Mouse (Mus musculus): ENCODE data around the gene Fbxl13. TPM values are rescaled to one million over a fixed set of nuclear protein-coding genes. Genes with fewer than 3 reads are reported as not detected.
A peak's percentile ranks its signal among the peaks of the same experiment; 100 is the strongest.
"Not testable (repeated sequence)": the region's sequence is repeated elsewhere in the genome, so short reads cannot be mapped to it uniquely, and the experiment has no call there.

The Fbxl13 gene
- polyA plus RNA-seq, 1 experiment from 2014 or later: 0.12 TPM

DNA sequence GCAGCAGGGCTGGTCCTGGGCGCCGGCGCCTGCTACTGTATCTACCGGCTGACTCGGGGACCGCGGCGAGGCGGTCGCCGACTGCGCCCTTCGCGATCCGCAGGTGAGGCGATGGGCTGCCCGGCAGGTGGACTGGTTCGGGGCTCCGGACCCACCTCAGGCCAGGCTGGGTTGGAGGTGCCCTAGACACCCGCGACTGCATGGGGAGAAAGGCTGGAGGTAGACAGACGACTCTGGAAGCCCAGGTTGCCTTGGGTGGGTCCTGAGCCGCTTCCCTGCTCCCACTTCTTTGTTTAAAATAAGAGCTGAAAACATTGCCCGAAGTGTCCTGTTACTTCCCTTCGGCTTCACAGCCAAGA, 678 bp upstream of the Fbxl13 start:
- Histone ChIP-seq H3K4me1 (ENCODE audit: control insufficient read depth, insufficient read depth, low read length) (no peaks in the 10 kb centered on the region), H3K4me3 (ENCODE audit: low read depth, low read length) (peak overlapping the region; percentile 79), H3K27me3 (ENCODE audit: control insufficient read depth, insufficient read depth, low read length) (no peaks in the 10 kb centered on the region), H3K4me2 (ENCODE audit: low read depth, severe bottlenecking) (peak overlapping the region; percentile 65), H3K9ac (ENCODE audit: low read length) (peak overlapping the region; percentile 82), H3K9me3 (ENCODE audit: control insufficient read depth, low read length) (no peaks in the 10 kb centered on the region), H3K36me3 (ENCODE audit: control insufficient read depth, insufficient read depth, low read length) (peaks cover 12% of the 10 kb centered on the region; the same call in 1 of the 2 replicates), H3K27ac (replicated peaks; ENCODE audit: low read depth, low read length) (peak overlapping the region; percentile 83)
- no peak; the same call in 1 of the 2 replicates for ATAC-seq (ENCODE audit: insufficient number of reproducible peaks, low FRiP score, low TSS enrichment, low read depth)
- WGBS: under 1% methylated on average over 25 of the region's 25 CpGs
- DNase-seq (ENCODE audit: low spot score): no peak

DNA sequence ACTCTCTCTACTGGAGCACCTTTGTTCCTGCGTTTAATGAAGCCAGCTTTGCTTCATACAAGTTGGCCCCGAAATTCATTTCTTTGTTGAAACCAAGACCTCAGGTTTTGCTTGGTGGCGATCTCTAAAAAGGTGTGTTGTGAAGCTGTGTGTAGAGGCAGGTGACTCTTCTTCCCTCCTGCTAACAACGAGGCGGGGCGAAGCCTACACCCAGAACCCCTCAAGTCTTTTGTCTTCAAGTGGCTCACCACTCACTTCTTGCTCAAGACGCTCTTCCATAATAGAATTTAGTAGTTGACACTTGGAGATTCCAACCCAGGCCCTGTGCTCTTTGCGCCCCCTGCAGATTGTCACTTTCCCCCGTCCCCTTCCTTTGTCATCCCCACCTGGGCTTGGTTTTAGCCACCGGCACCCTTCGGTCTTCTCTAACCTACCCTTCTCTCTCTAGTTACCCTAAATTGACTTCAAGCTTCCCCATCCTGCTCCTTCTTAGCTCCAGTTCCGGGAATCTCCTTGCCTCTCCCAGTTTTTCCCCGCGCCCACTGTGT, 469 bp downstream of the Fbxl13 start:
- Histone ChIP-seq H3K9ac (ENCODE audit: low read length) (no peak overlapping the region), H3K9me3 (ENCODE audit: control insufficient read depth, low read length) (no peaks in the 10 kb centered on the region), H3K4me1 (ENCODE audit: control insufficient read depth, insufficient read depth, low read length) (no peaks in the 10 kb centered on the region), H3K4me2 (ENCODE audit: low read depth, severe bottlenecking) (peak overlapping the region; percentile 38), H3K36me3 (ENCODE audit: control insufficient read depth, insufficient read depth, low read length) (peaks cover 6% of the 10 kb centered on the region; the same call in 1 of the 2 replicates), H3K27me3 (ENCODE audit: control insufficient read depth, insufficient read depth, low read length) (no peaks in the 10 kb centered on the region), H3K27ac (replicated peaks; ENCODE audit: low read depth, low read length) (no peak overlapping the region), H3K4me3 (ENCODE audit: low read depth, low read length) (peak overlapping the region; percentile 79; the same call in 1 of the 2 replicates)
- 10% methylated on average over 14 of the region's 14 CpGs for WGBS
- no peak for DNase-seq (ENCODE audit: low spot score)
- ATAC-seq (ENCODE audit: insufficient number of reproducible peaks, low FRiP score, low TSS enrichment, low read depth): no peak; the same call in none of the 2 replicates

DNA sequence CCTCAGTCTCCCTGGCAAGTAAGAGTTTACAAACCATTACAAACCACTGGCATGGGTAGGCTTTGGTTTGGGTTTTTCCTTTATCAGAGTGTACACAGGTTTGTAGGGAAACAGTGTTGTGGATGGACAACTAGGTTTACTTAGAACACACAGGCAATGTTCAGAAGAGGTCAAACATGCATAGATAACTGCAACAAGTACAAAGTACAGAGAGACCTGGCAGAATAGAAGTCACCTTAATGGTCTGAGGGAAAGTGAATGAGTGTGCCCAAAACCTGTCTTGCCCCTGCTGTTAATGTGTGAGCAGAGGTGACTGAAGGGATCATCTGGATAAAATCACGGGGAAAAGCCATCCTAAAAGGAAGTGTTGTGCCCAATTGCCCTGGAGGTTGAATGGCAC, 1.8 kb downstream of the Fbxl13 start:
- H3K27me3 ChIP-seq (ENCODE audit: control insufficient read depth, insufficient read depth, low read length): no peaks in the 10 kb centered on the region
- WGBS: 42% methylated on average over 1 of the region's 1 CpGs
- H3K36me3 ChIP-seq (ENCODE audit: control insufficient read depth, insufficient read depth, low read length): peaks cover under 1% of the 10 kb centered on the region; the same call in 1 of the 2 replicates
- H3K4me1 ChIP-seq (ENCODE audit: control insufficient read depth, insufficient read depth, low read length): no peaks in the 10 kb centered on the region
- no peak overlapping the region for H3K4me3 ChIP-seq (ENCODE audit: low read depth, low read length)
- no peak overlapping the region for H3K9ac ChIP-seq (ENCODE audit: low read length)
- DNase-seq (ENCODE audit: low spot score) (no peak), ATAC-seq (ENCODE audit: insufficient number of reproducible peaks, low FRiP score, low TSS enrichment, low read depth) (no peak)
- no peaks in the 10 kb centered on the region for H3K9me3 ChIP-seq (ENCODE audit: control insufficient read depth, low read length)
- no peak overlapping the region for H3K4me2 ChIP-seq (ENCODE audit: low read depth, severe bottlenecking)
- no peak overlapping the region for H3K27ac ChIP-seq (replicated peaks; ENCODE audit: low read depth, low read length)

DNA sequence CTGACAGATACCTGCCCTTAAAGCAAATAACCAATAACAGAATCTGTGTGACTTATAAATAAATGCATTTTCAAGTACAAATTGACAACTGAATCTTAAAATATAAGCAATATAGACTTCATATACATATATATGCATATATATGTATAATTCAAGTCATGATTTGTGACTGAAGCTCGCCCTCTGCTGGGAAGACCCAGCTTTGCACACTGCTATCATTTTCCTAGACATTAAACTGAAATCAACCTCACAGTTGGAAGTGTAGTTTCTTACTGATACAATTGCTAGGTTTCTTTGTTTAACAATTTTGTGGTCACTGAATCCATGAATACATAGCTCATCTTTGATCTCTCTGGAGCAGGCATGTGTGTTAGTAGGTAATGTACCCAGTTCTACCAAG, 4.5 kb downstream of the Fbxl13 start:
- Histone ChIP-seq H3K36me3 (ENCODE audit: control insufficient read depth, insufficient read depth, low read length) (no peaks in the 10 kb centered on the region), H3K4me1 (ENCODE audit: control insufficient read depth, insufficient read depth, low read length) (no peaks in the 10 kb centered on the region), H3K9ac (ENCODE audit: low read length) (no peak overlapping the region), H3K27ac (replicated peaks; ENCODE audit: low read depth, low read length) (no peak overlapping the region), H3K9me3 (ENCODE audit: control insufficient read depth, low read length) (no peaks in the 10 kb centered on the region), H3K4me3 (ENCODE audit: low read depth, low read length) (no peak overlapping the region), H3K27me3 (ENCODE audit: control insufficient read depth, insufficient read depth, low read length) (no peaks in the 10 kb centered on the region), H3K4me2 (ENCODE audit: low read depth, severe bottlenecking) (no peak overlapping the region)
- ATAC-seq (ENCODE audit: insufficient number of reproducible peaks, low FRiP score, low TSS enrichment, low read depth) (no peak), DNase-seq (ENCODE audit: low spot score) (peak; percentile 62)
- 3% methylated on average over 1 of the region's 1 CpGs for WGBS

DNA sequence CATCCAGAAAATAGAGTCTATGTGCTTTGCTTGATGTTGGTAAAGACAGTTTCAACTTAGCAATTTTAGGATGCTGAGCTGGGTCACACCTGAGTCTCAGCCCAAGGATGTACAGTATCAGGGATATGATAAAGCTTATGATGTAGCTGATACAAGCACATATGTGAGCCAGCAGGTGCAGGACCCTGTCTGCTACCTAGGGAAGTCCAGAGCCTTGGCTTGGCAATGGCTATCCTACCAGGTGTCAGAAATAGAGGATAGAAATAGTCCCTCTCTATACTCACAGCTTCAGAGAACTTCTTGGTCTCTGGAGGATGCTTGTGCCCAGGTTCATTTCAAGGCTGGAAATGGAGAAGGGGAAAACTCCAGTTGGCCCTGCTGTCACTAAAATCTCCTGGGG, 19.5 kb downstream of the Fbxl13 start:
- Histone ChIP-seq H3K4me2 (ENCODE audit: low read depth, severe bottlenecking) (no peak overlapping the region), H3K27me3 (ENCODE audit: control insufficient read depth, insufficient read depth, low read length) (no peaks in the 10 kb centered on the region), H3K27ac (replicated peaks; ENCODE audit: low read depth, low read length) (no peak overlapping the region), H3K36me3 (ENCODE audit: control insufficient read depth, insufficient read depth, low read length) (no peaks in the 10 kb centered on the region), H3K4me3 (ENCODE audit: low read depth, low read length) (no peak overlapping the region), H3K9me3 (ENCODE audit: control insufficient read depth, low read length) (no peaks in the 10 kb centered on the region), H3K9ac (ENCODE audit: low read length) (no peak overlapping the region), H3K4me1 (ENCODE audit: control insufficient read depth, insufficient read depth, low read length) (no peaks in the 10 kb centered on the region)
- ATAC-seq (ENCODE audit: insufficient number of reproducible peaks, low FRiP score, low TSS enrichment, low read depth) (no peak), DNase-seq (ENCODE audit: low spot score) (no peak)

DNA sequence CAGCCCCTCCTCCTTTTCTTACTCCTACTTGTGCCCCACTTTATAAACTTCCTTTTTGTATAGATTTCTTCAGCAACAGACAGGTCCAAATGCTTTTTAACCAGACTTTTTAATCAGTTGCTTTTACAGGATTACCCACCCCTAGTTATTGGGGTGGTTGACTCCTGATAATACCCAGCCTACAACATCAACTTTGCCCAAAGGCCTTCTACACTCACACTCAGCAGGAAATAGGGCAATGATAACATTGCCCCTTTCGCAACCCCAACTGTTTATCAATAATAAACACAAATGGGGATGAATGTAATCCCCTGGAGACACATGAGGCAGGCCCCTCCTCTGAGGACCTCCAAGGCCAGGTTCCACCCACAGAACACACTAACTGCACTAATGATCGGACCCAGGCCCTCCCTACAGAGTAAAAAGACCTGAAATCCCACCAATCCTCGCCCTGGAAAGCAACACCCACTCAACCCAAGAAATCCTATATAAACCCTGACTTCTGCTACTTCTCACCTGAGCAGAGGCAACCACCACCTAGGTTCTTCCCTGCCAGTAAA, 28.9 kb downstream of the Fbxl13 start:
- H3K9ac ChIP-seq (ENCODE audit: low read length): no peak overlapping the region
- DNase-seq (ENCODE audit: low spot score) (no peak), ATAC-seq (ENCODE audit: insufficient number of reproducible peaks, low FRiP score, low TSS enrichment, low read depth) (no peak)
- H3K4me1 ChIP-seq (ENCODE audit: control insufficient read depth, insufficient read depth, low read length): no peaks in the 10 kb centered on the region
- no peaks in the 10 kb centered on the region for H3K27me3 ChIP-seq (ENCODE audit: control insufficient read depth, insufficient read depth, low read length)
- no peaks in the 10 kb centered on the region for H3K36me3 ChIP-seq (ENCODE audit: control insufficient read depth, insufficient read depth, low read length)
- H3K27ac ChIP-seq (replicated peaks; ENCODE audit: low read depth, low read length): no peak overlapping the region
- no peak overlapping the region for H3K4me3 ChIP-seq (ENCODE audit: low read depth, low read length)
- H3K4me2 ChIP-seq (ENCODE audit: low read depth, severe bottlenecking): no peak overlapping the region
- no peaks in the 10 kb centered on the region for H3K9me3 ChIP-seq (ENCODE audit: control insufficient read depth, low read length)
- 80% methylated on average over 3 of the region's 3 CpGs for WGBS

DNA sequence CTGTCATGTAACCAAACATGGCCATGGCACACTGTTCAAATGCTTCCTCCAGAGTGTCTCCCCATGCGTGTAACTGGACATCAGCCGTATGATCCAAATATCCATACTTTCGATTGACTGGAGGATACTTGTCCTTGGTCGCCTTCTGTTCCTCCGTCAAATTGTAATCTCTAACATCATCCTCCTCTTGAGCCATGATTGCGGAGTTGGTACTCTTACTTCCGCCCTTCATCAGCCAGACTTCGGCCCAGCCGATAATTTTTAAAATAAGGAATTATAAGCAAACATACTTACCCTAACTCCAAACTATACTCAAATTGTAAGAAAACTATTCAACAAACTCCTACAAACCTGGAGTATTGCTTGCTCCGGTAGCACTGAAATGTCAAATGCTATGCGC, 31.1 kb downstream of the Fbxl13 start:
- 96% methylated on average over 11 of the region's 11 CpGs for WGBS
- H3K9ac ChIP-seq (ENCODE audit: low read length); H3K27ac ChIP-seq (replicated peaks; ENCODE audit: low read depth, low read length); DNase-seq (ENCODE audit: low spot score); H3K4me3 ChIP-seq (ENCODE audit: low read depth, low read length); H3K27me3 ChIP-seq (ENCODE audit: control insufficient read depth, insufficient read depth, low read length); H3K9me3 ChIP-seq (ENCODE audit: control insufficient read depth, low read length); H3K36me3 ChIP-seq (ENCODE audit: control insufficient read depth, insufficient read depth, low read length); H3K4me1 ChIP-seq (ENCODE audit: control insufficient read depth, insufficient read depth, low read length); H3K4me2 ChIP-seq (ENCODE audit: low read depth, severe bottlenecking); ATAC-seq (ENCODE audit: insufficient number of reproducible peaks, low FRiP score, low TSS enrichment, low read depth): not testable (repeated sequence)

DNA sequence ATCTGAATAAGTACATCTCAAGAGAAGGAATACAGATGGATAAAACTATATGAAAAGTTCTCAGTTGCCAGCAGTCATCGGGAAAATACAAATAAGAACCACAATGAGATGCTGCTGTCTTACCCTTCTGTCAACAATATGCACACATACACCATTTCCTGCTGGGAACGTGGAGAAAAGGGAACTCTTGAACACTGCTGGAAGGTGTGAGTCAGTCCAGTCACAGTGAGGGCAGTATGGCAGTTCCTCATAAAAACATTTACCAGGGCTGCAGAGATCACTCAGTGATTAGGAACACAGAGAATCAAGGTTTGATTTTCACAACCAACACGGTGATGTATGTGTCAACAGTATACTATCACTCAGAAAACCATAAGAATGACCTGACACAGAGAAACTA, 34.4 kb downstream of the Fbxl13 start:
- ATAC-seq (ENCODE audit: insufficient number of reproducible peaks, low FRiP score, low TSS enrichment, low read depth): no peak

More for the DNA sequence above, 34.4 kb downstream of the Fbxl13 start:
- Histone ChIP-seq H3K9me3 (ENCODE audit: control insufficient read depth, low read length) (no peaks in the 10 kb centered on the region), H3K9ac (ENCODE audit: low read length) (no peak overlapping the region), H3K4me3 (ENCODE audit: low read depth, low read length) (no peak overlapping the region), H3K36me3 (ENCODE audit: control insufficient read depth, insufficient read depth, low read length) (no peaks in the 10 kb centered on the region), H3K4me2 (ENCODE audit: low read depth, severe bottlenecking) (no peak overlapping the region), H3K27me3 (ENCODE audit: control insufficient read depth, insufficient read depth, low read length) (no peaks in the 10 kb centered on the region), H3K4me1 (ENCODE audit: control insufficient read depth, insufficient read depth, low read length) (no peaks in the 10 kb centered on the region), H3K27ac (replicated peaks; ENCODE audit: low read depth, low read length) (no peak overlapping the region)
- WGBS: 75% methylated on average over 3 of the region's 3 CpGs
- DNase-seq (ENCODE audit: low spot score): no peak

Data from limb, embryonic 11.5 days (tissue).